Mouse (Mus musculus) layer of hippocampus, postnatal 14 days (tissue): Measurements from ENCODE around the gene Fblim1. TPM values are rescaled to one million over a fixed set of nuclear protein-coding genes. Genes with fewer than 3 reads are reported as not detected.

ENCODE experiments used
- DNase-seq, 2 experiments: peaks; one replicate each; pipeline ENCODE4 v3.0.0; 2021 to 2022; ENCODE audit warnings: low spot score in 2 of 2, mixed read lengths in 1 of 2
- total RNA-seq, 2 experiments: library from RNA; stranded (reverse); gene quantifications; 2 replicates each; pipeline ENCODE4 v1.2.3; 2021

The Fblim1 gene
- total RNA-seq, 2 experiments from 2014 or later = 2.4 TPM

GRCm38 (mm10) chr4:141601148-141601862, 4.6 kb downstream of the Fblim1 start:
- no peak for DNase-seq

DNA sequence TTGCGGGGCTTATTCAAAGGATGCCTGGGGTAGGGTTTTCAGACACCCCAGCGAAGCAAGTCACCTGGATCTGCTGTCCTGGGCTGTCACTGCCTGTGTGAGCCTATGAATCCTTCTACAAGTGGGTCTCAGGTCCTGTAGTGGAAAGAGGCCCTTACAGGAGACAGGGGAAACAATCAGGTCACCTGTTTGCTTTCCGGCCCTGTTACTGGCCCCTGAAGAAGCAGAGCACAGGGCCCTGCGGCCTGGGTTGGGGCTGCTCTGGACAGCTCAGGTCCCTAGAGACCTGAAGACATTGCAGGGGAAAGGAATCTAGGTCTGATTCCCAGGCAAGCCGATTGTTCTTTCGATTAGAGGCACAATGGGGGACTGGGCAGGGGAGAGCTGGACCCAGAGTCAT, 5.5 kb downstream of the Fblim1 start:
- no peak for DNase-seq

DNA sequence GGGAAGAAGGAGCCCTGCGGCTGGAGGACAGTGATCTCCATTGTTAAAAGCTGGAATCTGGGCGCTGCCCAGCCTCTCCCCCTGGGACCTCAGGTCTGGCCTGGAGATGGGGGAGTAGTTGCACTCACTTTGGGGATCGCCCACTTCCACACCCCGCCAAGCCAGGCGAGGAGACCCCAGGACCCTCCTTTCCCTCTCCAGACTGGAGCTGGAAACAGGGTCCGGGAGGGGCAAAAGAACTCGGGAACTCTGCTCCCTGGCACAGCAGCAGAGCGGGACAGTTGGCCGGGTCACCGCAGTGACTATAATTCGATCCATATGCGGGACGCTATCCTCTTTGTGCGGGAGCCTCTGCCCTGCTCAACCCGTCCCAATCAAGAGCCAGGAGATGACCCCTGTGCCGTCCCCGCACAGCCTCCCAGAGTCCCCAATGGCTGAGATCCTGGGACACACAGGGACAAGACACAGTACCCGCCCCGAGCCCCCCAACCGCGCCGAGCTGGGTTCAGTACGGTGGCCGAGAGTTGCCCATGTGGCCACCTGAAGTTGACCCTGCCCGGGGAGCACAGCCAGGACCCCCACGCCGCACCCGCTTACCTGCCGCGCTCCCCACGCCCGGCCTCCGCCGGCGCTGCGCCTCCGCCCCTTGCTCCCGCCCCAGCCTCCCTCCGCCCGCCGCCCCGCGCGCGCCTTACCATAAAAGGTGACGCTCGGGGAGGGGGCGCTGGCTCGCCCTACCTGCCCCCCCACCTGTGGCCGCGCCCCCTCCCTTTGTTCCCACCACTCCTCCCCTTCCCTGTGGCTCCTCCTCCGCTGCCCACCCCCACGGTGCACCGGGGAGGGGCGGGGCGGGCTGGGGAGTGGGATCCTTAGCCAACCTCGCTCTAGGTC, 6.4 kb downstream of the Fblim1 start:
- DNase-seq = no peak

DNA sequence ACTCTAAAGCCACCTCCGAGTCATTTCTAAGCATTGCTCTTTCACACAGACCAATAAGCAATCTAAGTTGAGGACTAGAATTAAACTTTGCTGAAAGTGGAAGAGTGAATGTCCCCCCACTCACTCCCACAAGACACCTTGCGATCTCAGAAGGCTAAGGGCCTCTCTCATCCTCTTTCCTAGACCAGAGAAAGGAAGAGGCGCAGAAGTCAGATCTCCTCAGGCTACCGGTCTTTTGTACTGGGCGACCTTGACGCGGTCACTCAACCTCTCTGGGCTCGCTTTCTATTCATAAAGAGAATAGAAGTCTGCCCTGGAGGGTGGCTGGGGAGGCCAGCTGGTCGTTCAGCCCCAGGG, 7.0 kb downstream of the Fblim1 start:
- no peak for DNase-seq

DNA sequence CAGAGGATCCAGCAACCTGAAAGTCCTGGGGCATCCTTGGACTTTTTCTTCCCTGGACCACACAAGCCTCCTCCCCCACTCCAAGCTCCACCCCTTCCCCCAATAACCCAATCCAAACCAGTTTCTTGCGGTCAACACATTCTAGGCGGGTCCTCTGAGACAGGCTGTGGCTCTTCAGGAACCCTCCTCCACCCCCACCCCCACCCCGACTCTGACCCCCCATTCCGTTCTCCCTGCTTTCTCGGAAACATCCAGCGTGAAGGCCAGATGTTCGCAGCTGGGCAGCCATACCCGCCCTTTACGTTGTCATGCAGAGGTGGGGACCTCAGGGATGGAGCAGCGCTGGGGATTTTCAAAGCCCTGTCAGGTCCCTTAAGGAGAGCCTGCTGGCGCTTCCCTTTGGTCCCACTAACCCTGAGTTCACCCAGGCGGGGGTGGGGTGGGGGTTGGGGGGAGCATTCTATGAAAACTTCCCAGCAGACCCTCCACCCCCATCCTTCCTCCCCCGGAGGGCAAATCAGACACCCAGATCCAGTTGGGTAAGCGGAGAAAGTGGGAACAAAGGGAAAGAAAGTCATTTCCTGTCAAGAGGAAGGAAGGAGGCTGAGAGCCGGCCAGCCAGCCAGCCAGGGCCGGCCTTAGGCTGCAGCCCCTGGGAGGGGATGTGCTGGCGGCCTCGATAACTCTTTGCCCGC, 7.5 kb downstream of the Fblim1 start:
- no peak for DNase-seq

GRCm38 (mm10) chr4:141596700-141597328, 9.1 kb downstream of the Fblim1 start:
- DNase-seq = no peak

GRCm38 (mm10) chr4:141595605-141596268, 10.2 kb downstream of the Fblim1 start:
- DNase-seq = no peak

- DNase-seq = no peak
Measured at GRCm38 (mm10) chr4:141595138-141595537, 10.8 kb downstream of the Fblim1 start.

- DNase-seq = no peak
Measured at GRCm38 (mm10) chr4:141591547-141591946, 14.3 kb downstream of the Fblim1 start.

GRCm38 (mm10) chr4:141583919-141584318, 22.0 kb downstream of the Fblim1 start:
- no peak for DNase-seq

GRCm38 (mm10) chr4:141581051-141581450, 24.8 kb downstream of the Fblim1 start:
- no peak for DNase-seq

DNA sequence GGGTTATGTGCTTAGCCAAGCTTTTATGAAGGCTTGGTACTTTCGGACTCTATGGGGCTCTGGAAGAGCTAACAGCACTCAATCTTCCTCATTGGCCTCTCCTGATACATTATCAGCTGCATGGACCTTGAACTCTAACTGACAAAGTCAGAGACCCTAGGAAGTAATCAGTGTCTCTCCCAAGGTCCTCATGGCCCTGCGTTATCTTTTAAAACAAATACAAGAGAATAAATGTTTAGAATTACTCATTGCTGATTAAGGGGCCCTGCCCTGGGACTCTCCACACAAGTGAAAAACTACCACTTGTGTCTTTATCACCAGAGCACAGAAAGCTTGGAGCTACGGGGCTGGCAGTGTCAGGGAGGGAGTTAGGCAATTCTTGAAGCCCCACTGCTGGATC, 27.1 kb downstream of the Fblim1 start:
- DNase-seq = no peak

GRCm38 (mm10) chr4:141576877-141577276, 29.0 kb downstream of the Fblim1 start:
- DNase-seq = no peak

DNA sequence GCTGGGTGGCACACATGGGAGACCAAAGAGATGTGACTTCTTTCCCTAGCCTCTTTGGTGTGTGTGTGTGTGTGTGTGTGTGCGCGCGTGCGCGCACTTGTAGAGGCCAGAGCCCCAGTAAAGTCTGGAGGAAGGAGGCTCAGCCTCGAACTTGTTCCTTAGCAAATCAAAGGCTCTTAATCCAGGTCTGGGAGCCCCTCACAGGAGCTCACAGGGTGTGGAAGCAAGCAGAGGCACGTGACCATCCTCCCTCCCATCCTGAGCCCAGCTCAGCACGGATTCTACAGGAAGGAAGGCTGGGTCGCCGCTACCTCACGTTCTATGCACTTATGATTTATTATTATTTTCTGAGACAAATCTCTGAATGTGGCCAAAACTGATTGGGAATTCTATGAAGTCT, 29.5 kb downstream of the Fblim1 start:
- DNase-seq = no peak

DNA sequence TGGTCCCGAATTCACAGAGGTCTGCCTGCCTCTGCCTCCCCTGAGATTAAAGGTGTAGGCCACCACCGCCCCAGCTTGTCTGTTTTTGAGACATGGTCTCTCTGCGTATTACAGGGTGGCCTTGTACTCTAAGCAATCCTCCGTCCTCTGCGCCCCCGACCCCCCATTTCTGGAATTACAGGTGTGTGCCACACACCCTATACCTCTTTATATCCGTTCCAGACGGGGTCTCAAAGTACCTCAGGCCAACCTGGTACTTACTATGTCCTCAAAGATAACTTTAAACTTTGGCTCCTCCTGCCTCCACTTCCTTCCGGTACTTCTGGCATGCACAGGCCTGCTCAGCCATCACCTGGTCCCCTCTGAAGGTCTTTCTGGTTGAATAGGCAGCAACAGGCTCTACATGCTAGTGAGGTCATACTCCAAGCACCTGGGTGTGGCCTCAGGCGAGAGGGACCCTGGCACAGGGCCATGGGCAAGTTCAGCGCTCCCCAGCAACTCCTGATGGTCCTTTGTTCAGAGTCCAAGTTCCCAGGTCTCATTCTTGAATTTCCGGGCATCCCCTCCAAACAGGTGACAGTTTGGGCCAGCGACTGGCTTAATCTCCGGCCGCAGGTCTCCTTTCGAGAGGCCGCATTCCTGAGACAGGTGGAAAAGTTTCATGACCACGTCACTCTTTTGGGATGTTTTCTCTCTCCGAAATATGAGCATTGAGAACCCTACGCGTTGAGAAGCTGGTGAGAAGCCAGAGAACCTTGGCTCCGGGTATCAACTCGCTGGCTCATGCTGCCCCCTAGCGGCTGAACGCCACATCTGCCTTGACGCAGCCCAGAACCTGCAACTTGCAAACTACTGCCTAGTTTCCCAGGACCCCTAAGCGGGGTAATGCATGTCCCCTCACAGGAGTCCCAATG, 30.9 kb downstream of the Fblim1 start:
- DNase-seq = peak; percentile 80 to 85

DNA sequence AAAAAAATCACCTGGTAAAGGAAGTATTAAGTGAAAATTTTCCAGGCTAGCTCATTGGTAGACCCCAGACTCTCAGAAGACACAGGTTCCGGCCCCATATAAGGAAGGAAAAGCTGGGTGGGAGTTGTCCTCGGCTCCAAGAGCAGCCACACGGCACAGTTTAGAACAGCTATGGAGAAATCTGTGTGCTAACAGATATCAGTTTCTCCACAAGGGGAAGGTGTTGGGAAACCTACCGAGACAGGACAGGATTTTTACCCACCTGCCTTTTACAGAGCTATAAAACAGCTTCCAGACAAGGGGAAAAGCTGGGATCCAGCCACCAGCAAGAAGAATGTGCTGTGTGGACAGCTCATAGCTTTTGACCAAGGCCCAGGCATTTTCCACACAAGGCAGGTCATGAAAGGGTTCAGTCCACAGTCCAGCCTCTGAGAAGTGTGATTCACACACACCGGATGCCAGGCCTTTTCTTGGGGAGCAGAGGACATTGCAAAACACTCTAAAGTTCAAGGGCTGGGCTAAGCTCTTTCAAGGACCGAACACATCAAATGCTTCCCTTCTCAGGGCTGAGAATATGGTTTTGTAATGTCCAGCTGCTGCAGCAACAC, 32.4 kb downstream of the Fblim1 start:
- no peak for DNase-seq

DNA sequence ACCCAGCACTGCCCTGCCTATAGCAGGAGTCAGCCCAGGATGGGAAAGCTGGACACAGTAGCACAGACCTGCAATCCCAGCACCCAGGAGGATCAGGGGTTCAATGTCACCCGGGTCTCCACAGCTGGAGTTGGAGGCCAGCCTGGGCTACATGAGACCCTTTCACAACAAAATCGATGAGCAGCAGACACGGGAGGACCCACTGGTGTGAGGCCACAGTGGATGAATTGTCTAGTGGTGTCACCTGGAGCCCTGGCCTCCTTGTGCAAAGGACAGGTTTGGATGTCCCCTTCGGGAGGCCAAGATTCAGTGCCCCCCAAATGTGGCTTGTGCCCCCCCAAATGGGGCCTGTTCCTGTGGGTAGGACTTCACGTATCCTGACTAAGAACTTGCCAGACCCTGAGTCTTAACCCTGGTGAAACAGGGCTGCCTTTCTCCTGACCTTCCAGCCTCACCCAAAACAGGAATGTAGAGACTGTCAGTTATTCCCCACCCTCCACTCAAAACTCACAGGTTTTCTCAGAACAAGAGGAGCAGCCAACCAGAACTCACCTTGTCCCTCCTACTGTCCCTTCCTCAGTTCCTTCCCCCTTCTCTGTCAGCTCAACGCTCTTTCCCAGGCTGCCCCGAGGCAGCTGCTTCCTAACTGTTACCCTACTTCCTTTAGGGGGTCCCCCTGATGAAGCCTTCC, 33.1 kb downstream of the Fblim1 start:
- no peak for DNase-seq

DNA sequence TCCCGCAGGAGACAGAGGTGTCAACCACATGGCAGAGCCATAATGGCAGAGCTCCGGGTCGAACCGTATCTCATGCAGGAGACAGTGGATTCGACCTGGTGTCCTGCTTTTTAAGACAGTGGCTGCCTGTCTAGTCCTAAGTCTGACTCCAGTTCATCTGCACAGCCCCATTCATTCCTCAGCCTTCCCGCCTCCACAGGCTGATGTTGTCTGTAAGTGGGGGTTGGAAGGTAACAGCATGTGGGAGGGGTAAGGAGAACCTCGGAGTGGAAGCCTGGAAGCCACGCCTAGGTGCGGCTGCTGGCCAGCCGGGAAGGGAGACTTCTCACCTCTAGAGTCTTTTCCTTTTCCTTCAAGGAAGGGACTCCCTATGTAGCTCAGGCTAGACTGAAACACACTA, 34.0 kb downstream of the Fblim1 start:
- DNase-seq = no peak

GRCm38 (mm10) chr4:141571337-141571739, 34.6 kb downstream of the Fblim1 start:
- no peak for DNase-seq
